Mouse (Mus musculus) mouse trophoblast stem cell (cell line): ENCODE data around the gene Nanog.
"Not testable (repeated sequence)": the region's sequence is repeated elsewhere in the genome, so short reads cannot be mapped to it uniquely, and the experiment has no call there.

ENCODE experiments used
- in situ Hi-C, 2 experiments: fragments of 300-500 bp; cut with MseI, MboI; formaldehyde crosslinking; loops; 2 replicates in 1 of 2; 3 replicates in 1 of 2; pipeline ENCODE4 v1.15.1; 2025

Gene Nanog

GRCm38 (mm10) chr6:122707036-122707800, at the start of gene Nanog:
TSS of gene Nanog (plus strand) at chr6:122707489.
- in situ Hi-C loops: no loop called here

GRCm38 (mm10) chr6:122657630-122658029, 49.7 kb upstream of the Nanog start:
- in situ Hi-C loops: no loop called here

GRCm38 (mm10) chr6:122659567-122659966, 47.7 kb upstream of the Nanog start:
- in situ Hi-C loops: no loop called here

- in situ Hi-C loops: loop anchor here in 1 of 2 experiments (10.0 kb wide), 1 partner anchor 124 kb away; no protein-coding TSS in a partner anchor
These were observed 46.5 kb upstream of the Nanog start for GRCm38 (mm10) chr6:122660601-122661379.

GRCm38 (mm10) chr6:122662551-122663264, 44.6 kb upstream of the Nanog start:
- in situ Hi-C loops: loop anchor here in 1 of 2 experiments (10.0 kb wide), 1 partner anchor 122 kb away; no protein-coding TSS in a partner anchor

GRCm38 (mm10) chr6:122663596-122664206, 43.6 kb upstream of the Nanog start:
- in situ Hi-C loops: loop anchor here in 1 of 2 experiments (10.0 kb wide), 1 partner anchor 121 kb away; no protein-coding TSS in a partner anchor

- in situ Hi-C loops: loop anchor here (5.0 to 10.0 kb wide), 2 partner anchors 51 to 119 kb away; no protein-coding TSS in a partner anchor
These were observed 41.4 kb upstream of the Nanog start for GRCm38 (mm10) chr6:122665866-122666265.

GRCm38 (mm10) chr6:122667715-122668114, 39.6 kb upstream of the Nanog start:
- in situ Hi-C loops: loop anchor here (5.0 to 10.0 kb wide), 2 partner anchors 50 to 117 kb away; no protein-coding TSS in a partner anchor

GRCm38 (mm10) chr6:122668823-122669222, 38.5 kb upstream of the Nanog start:
- in situ Hi-C loops: loop anchor here (5.0 to 10.0 kb wide), 2 partner anchors 48 to 116 kb away; no protein-coding TSS in a partner anchor

GRCm38 (mm10) chr6:122669406-122670200, 37.7 kb upstream of the Nanog start:
- in situ Hi-C loops: loop anchor here (5.0 to 10.0 kb wide), 2 partner anchors 48 to 115 kb away; no protein-coding TSS in a partner anchor

GRCm38 (mm10) chr6:122670201-122670551, 37.1 kb upstream of the Nanog start:
- in situ Hi-C loops: loop anchor here in 1 of 2 experiments (5.0 kb wide), 1 partner anchor 47 kb away; no protein-coding TSS in a partner anchor

- in situ Hi-C loops: loop anchor here in 1 of 2 experiments (5.0 kb wide), 1 partner anchor 46 kb away; no protein-coding TSS in a partner anchor
These were observed 36.4 kb upstream of the Nanog start for GRCm38 (mm10) chr6:122670841-122671240.

- in situ Hi-C loops: loop anchor here in 1 of 2 experiments (5.0 kb wide), 1 partner anchor 45 kb away; no protein-coding TSS in a partner anchor
These were observed 34.5 kb upstream of the Nanog start for GRCm38 (mm10) chr6:122672746-122673145.

GRCm38 (mm10) chr6:122682646-122683045, 24.6 kb upstream of the Nanog start:
- in situ Hi-C loops: no loop called here

- in situ Hi-C loops: no loop called here
These were observed 20.6 kb upstream of the Nanog start for GRCm38 (mm10) chr6:122686709-122687108.

GRCm38 (mm10) chr6:122689411-122690055, 17.8 kb upstream of the Nanog start:
- in situ Hi-C loops: no loop called here

GRCm38 (mm10) chr6:122690082-122690481, 17.2 kb upstream of the Nanog start:
- in situ Hi-C loops: no loop called here

GRCm38 (mm10) chr6:122695398-122695797, 11.9 kb upstream of the Nanog start:
- in situ Hi-C loops: no loop called here

GRCm38 (mm10) chr6:122699628-122700027, 7.7 kb upstream of the Nanog start:
- in situ Hi-C loops: not testable (repeated sequence)
